Mouse (Mus musculus): ENCODE data around the gene Odf3l2. TPM values are rescaled to one million over a fixed set of nuclear protein-coding genes. Genes with fewer than 3 reads are reported as not detected.

Odf3l2 gene
- polyA plus RNA-seq, 1 experiment, result not detected

GRCm38 (mm10) chr10:79597936-79598230 lies 47.7 kb downstream of the Odf3l2 start:
- Histone ChIP-seq H3K4me3 (ENCODE audit: insufficient read depth, low read depth, low read length) (no peak overlapping the region), H3K27ac (ENCODE audit: insufficient read depth, low read depth, low read length) (peak overlapping the region; percentile 86), H3K4me1 (ENCODE audit: control insufficient read depth, insufficient read depth, low read length) (peaks cover 28% of the 10 kb centered on the region)
- no peak for TF ChIP-seq POLR2A (IDR thresholded peaks at IDR 0.05; ENCODE audit: insufficient read depth, low read depth, low read length)
- no peak for TF ChIP-seq CTCF (IDR thresholded peaks at IDR 0.05; ENCODE audit: insufficient read depth, low read depth, low read length)
- WGBS, result 75% methylated on average over 4 of the region's 4 CpGs

GRCm38 (mm10) chr10:79597051-79597935 lies 48.2 kb downstream of the Odf3l2 start:
- whole genome bisulfite sequencing, result 17% methylated on average over 13 of the region's 13 CpGs
- H3K4me3 ChIP-seq (ENCODE audit: insufficient read depth, low read depth, low read length), result no peak overlapping the region
- peak overlapping the region; percentile 86 for H3K27ac ChIP-seq (ENCODE audit: insufficient read depth, low read depth, low read length)
- TF ChIP-seq CTCF (IDR thresholded peaks at IDR 0.05; ENCODE audit: insufficient read depth, low read depth, low read length) (no peak), POLR2A (IDR thresholded peaks at IDR 0.05; ENCODE audit: insufficient read depth, low read depth, low read length) (no peak)
- H3K4me1 ChIP-seq (ENCODE audit: control insufficient read depth, insufficient read depth, low read length), result peaks cover 28% of the 10 kb centered on the region

DNA sequence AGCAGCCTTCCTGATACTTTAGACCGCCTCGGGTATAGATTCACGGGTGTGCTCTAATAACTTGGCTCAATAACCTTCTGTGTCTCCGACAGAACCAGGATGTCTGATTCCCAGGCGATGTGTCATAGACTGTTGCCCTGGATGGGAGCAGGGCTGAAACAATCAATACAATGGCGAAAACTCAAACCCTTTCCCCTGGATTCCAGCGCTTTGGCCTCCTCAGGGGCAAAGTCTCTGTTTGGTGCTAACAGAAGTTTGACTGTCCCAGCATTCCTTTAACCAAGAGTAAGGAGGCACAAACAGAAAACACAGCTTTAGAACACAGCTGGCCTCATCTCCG lies 50.0 kb downstream of the Odf3l2 start:
- TF ChIP-seq CTCF (IDR thresholded peaks at IDR 0.05; ENCODE audit: insufficient read depth, low read depth, low read length), result no peak
- no peak for TF ChIP-seq POLR2A (IDR thresholded peaks at IDR 0.05; ENCODE audit: insufficient read depth, low read depth, low read length)
- Histone ChIP-seq H3K27ac (ENCODE audit: insufficient read depth, low read depth, low read length) (no peak overlapping the region), H3K4me3 (ENCODE audit: insufficient read depth, low read depth, low read length) (no peak overlapping the region), H3K4me1 (ENCODE audit: control insufficient read depth, insufficient read depth, low read length) (peaks cover 28% of the 10 kb centered on the region)
- 55% methylated on average over 8 of the region's 8 CpGs for WGBS

DNA sequence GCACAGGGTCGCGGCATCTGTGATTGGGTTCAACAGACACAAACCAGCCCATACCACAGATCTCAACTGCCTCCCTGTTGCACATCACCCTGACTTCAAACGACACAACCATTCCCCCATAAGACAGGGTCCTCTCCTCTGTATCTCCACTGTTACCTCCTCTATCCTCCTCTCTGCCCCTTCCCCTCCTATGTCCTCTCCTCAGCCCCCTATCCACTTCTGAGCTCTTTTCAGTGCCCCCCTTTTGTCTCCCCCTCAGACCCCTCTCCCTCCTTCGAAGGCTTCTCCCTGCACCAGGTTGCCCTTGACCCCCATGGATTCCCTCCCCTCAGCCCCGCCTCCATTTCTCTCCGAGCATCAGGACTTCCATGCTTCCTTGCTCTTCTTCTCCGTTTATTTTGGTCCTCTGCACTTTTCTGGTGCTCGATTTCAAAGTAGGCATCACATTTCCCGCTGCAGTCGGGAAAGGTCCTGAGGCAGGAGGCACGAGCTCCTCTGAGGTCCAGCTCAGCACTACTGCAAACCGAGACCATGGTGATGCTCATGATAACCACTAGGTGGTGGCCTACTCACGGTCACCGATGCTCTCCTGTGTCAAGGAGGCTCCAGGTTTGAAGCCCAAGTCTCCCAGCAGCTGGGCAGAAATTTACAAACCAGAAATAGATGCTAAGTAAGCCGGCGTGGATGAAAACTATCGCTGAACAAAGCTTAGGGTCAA lies 50.5 kb downstream of the Odf3l2 start:
- peaks cover 28% of the 10 kb centered on the region for H3K4me1 ChIP-seq (ENCODE audit: control insufficient read depth, insufficient read depth, low read length)
- 16% methylated on average over 17 of the region's 17 CpGs for WGBS
- peak; percentile 75 for TF ChIP-seq CTCF (IDR thresholded peaks at IDR 0.05; ENCODE audit: insufficient read depth, low read depth, low read length)
- TF ChIP-seq POLR2A (IDR thresholded peaks at IDR 0.05; ENCODE audit: insufficient read depth, low read depth, low read length), result no peak
- H3K4me3 ChIP-seq (ENCODE audit: insufficient read depth, low read depth, low read length), result no peak overlapping the region
- H3K27ac ChIP-seq (ENCODE audit: insufficient read depth, low read depth, low read length), result no peak overlapping the region

GRCm38 (mm10) chr10:79594111-79594510 lies 51.4 kb downstream of the Odf3l2 start:
- TF ChIP-seq POLR2A (IDR thresholded peaks at IDR 0.05; ENCODE audit: insufficient read depth, low read depth, low read length), result no peak
- no peak for TF ChIP-seq CTCF (IDR thresholded peaks at IDR 0.05; ENCODE audit: insufficient read depth, low read depth, low read length)
- Histone ChIP-seq H3K4me3 (ENCODE audit: insufficient read depth, low read depth, low read length) (no peak overlapping the region), H3K27ac (ENCODE audit: insufficient read depth, low read depth, low read length) (no peak overlapping the region), H3K4me1 (ENCODE audit: control insufficient read depth, insufficient read depth, low read length) (peaks cover 28% of the 10 kb centered on the region)
- 52% methylated on average over 6 of the region's 6 CpGs for WGBS

DNA sequence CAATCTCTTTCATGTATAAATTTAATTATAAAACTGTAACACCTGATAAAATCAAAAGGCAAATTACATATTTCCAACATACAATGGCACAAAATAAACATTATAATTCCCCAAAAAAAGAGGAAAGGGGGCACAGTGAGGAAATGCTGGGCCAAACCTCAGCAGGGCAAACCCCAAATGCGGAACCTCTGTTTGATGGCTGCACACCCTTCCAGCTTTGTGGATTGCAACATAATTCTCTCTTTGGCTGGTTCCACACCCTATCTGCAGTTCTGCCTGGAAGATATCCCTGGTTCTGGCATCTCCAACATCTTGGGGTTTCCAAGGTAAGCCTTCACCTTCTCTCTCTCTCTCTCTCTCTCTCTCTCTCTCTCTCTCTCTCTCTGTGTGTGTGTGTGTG lies 54.8 kb downstream of the Odf3l2 start:
- no peak for TF ChIP-seq POLR2A (IDR thresholded peaks at IDR 0.05; ENCODE audit: insufficient read depth, low read depth, low read length)
- WGBS, result 91% methylated on average over 1 of the region's 1 CpGs
- H3K4me3 ChIP-seq (ENCODE audit: insufficient read depth, low read depth, low read length), result no peak overlapping the region
- H3K27ac ChIP-seq (ENCODE audit: insufficient read depth, low read depth, low read length), result no peak overlapping the region
- H3K4me1 ChIP-seq (ENCODE audit: control insufficient read depth, insufficient read depth, low read length), result peaks cover 2% of the 10 kb centered on the region; the same call in 1 of the 2 replicates

Other genes with a start within 250 kb of the Odf3l2 start
- not detected in 2 replicates for gene Vmn2r83, start 177.0 kb downstream of the Odf3l2 start, polyA plus RNA-seq (2012; ENCODE audit: insufficient read depth, insufficient read length, low replicate concordance, missing spikeins)
- not detected in 2 replicates for gene Plpp2, start 111.9 kb downstream of the Odf3l2 start, polyA plus RNA-seq (2012; ENCODE audit: insufficient read depth, insufficient read length, low replicate concordance, missing spikeins)
- gene Mier2, start 90.5 kb downstream of the Odf3l2 start, polyA plus RNA-seq (2012; ENCODE audit: insufficient read depth, insufficient read length, low replicate concordance, missing spikeins), result not detected in 2 replicates
- not detected in 2 replicates for gene Theg, start 58.4 kb downstream of the Odf3l2 start, polyA plus RNA-seq (2012; ENCODE audit: insufficient read depth, insufficient read length, low replicate concordance, missing spikeins)
- gene C2cd4c, start 31.7 kb downstream of the Odf3l2 start, polyA plus RNA-seq (2012; ENCODE audit: insufficient read depth, insufficient read length, low replicate concordance, missing spikeins), result not detected in 2 replicates
- not detected in 2 replicates for gene Shc2, start 7.8 kb downstream of the Odf3l2 start, polyA plus RNA-seq (2012; ENCODE audit: insufficient read depth, insufficient read length, low replicate concordance, missing spikeins)
- not detected in 2 replicates for gene Madcam1, start 18.8 kb upstream of the Odf3l2 start, polyA plus RNA-seq (2012; ENCODE audit: insufficient read depth, insufficient read length, low replicate concordance, missing spikeins)
- gene Tpgs1, start 23.6 kb upstream of the Odf3l2 start, polyA plus RNA-seq (2012; ENCODE audit: insufficient read depth, insufficient read length, low replicate concordance, missing spikeins), result not detected in 2 replicates
- gene Cdc34, start 36.5 kb upstream of the Odf3l2 start, polyA plus RNA-seq (2012; ENCODE audit: insufficient read depth, insufficient read length, low replicate concordance, missing spikeins), result not detected in 2 replicates
- gene Gzmm, start 43.3 kb upstream of the Odf3l2 start, polyA plus RNA-seq (2012; ENCODE audit: insufficient read depth, insufficient read length, low replicate concordance, missing spikeins), result not detected in 2 replicates
- not detected in 2 replicates for gene Bsg, start 58.8 kb upstream of the Odf3l2 start, polyA plus RNA-seq (2012; ENCODE audit: insufficient read depth, insufficient read length, low replicate concordance, missing spikeins)
- gene Hcn2, start 70.9 kb upstream of the Odf3l2 start, polyA plus RNA-seq (2012; ENCODE audit: insufficient read depth, insufficient read length, low replicate concordance, missing spikeins), result not detected in 2 replicates
- not detected in 2 replicates for gene Polrmt, start 100.8 kb upstream of the Odf3l2 start, polyA plus RNA-seq (2012; ENCODE audit: insufficient read depth, insufficient read length, low replicate concordance, missing spikeins)
- gene Fgf22, start 109.3 kb upstream of the Odf3l2 start, polyA plus RNA-seq (2012; ENCODE audit: insufficient read depth, insufficient read length, low replicate concordance, missing spikeins), result not detected in 2 replicates
- not detected in 2 replicates for gene Rnf126, start 121.2 kb upstream of the Odf3l2 start, polyA plus RNA-seq (2012; ENCODE audit: insufficient read depth, insufficient read length, low replicate concordance, missing spikeins)
- not detected in 2 replicates for gene Fstl3, start 131.5 kb upstream of the Odf3l2 start, polyA plus RNA-seq (2012; ENCODE audit: insufficient read depth, insufficient read length, low replicate concordance, missing spikeins)
- not detected in 2 replicates for gene Prss57, start 145.2 kb upstream of the Odf3l2 start, polyA plus RNA-seq (2012; ENCODE audit: insufficient read depth, insufficient read length, low replicate concordance, missing spikeins)
- not detected in 2 replicates for gene Palm, start 147.8 kb upstream of the Odf3l2 start, polyA plus RNA-seq (2012; ENCODE audit: insufficient read depth, insufficient read length, low replicate concordance, missing spikeins)
- gene Misp, start 175.3 kb upstream of the Odf3l2 start, polyA plus RNA-seq (2012; ENCODE audit: insufficient read depth, insufficient read length, low replicate concordance, missing spikeins), result not detected in 2 replicates
- 555 TPM in 1 of 2 replicates, not detected in the other for gene Ptbp1, start 208.7 kb upstream of the Odf3l2 start, polyA plus RNA-seq (2012; ENCODE audit: insufficient read depth, insufficient read length, low replicate concordance, missing spikeins)
- not detected in 2 replicates for gene Prtn3, start 228.7 kb upstream of the Odf3l2 start, polyA plus RNA-seq (2012; ENCODE audit: insufficient read depth, insufficient read length, low replicate concordance, missing spikeins)
- gene Plppr3, start 228.9 kb upstream of the Odf3l2 start, polyA plus RNA-seq (2012; ENCODE audit: insufficient read depth, insufficient read length, low replicate concordance, missing spikeins), result not detected in 2 replicates
- not detected in 2 replicates for gene Elane, start 240.5 kb upstream of the Odf3l2 start, polyA plus RNA-seq (2012; ENCODE audit: insufficient read depth, insufficient read length, low replicate concordance, missing spikeins)
- not detected in 2 replicates for gene Cfd, start 245.1 kb upstream of the Odf3l2 start, polyA plus RNA-seq (2012; ENCODE audit: insufficient read depth, insufficient read length, low replicate concordance, missing spikeins)

All from olfactory bulb, adult 2 months (tissue).